Mouse (Mus musculus) liver, embryonic 15.5 days (tissue): Measurements from ENCODE around the gene Acss1. TPM values are rescaled to one million over a fixed set of nuclear protein-coding genes. Genes with fewer than 3 reads are reported as not detected.
A peak's percentile ranks its signal among the peaks of the same experiment; 100 is the strongest.

ENCODE experiments used
- ATAC-seq: fragments of 200-750 bp; cut with Nextera tagmentation; 2 replicates; pipeline ENCODE4 v1.8.0; 2017; ENCODE audit warnings: moderate number of reproducible peaks, mild to moderate bottlenecking, moderate library complexity; ENCODE audit not compliant: insufficient read depth
- H3K27ac ChIP-seq: fragments of 300-500 bp; sonication (generic); replicated peaks from 2 replicates; pipeline ENCODE4 v1.5.1; 2015; ENCODE audit warnings: mild to moderate bottlenecking, inconsistent platforms
- H3K27me3 ChIP-seq: fragments of 300-500 bp; sonication (generic); 2 replicates; pipeline ENCODE4 v1.6.1; 2015; ENCODE audit warnings: mild to moderate bottlenecking, inconsistent platforms
- H3K36me3 ChIP-seq: fragments of 300-500 bp; sonication (generic); replicated peaks from 2 replicates; pipeline ENCODE4 v1.6.1; 2015; ENCODE audit warnings: moderate library complexity, mild to moderate bottlenecking, inconsistent platforms
- H3K4me1 ChIP-seq: fragments of 300-500 bp; sonication (generic); replicated peaks from 2 replicates; pipeline ENCODE4 v1.6.1; 2015; ENCODE audit warnings: inconsistent platforms
- H3K4me2 ChIP-seq: fragments of 300-500 bp; sonication (generic); 2 replicates; pipeline ENCODE4 v1.6.1; 2015; ENCODE audit warnings: moderate library complexity, mild to moderate bottlenecking, inconsistent platforms
- H3K4me3 ChIP-seq: fragments of 300-500 bp; sonication (generic); replicated peaks from 2 replicates; pipeline ENCODE4 v1.5.1; 2015; ENCODE audit warnings: mild to moderate bottlenecking, inconsistent platforms
- H3K9ac ChIP-seq: fragments of 300-500 bp; sonication (generic); 2 replicates; pipeline ENCODE4 v1.6.1; 2015; ENCODE audit warnings: moderate library complexity, mild to moderate bottlenecking, inconsistent platforms
- H3K9me3 ChIP-seq: fragments of 300-500 bp; sonication (generic); replicated peaks from 2 replicates; pipeline ENCODE4 v1.6.1; 2016; ENCODE audit warnings: inconsistent platforms
- WGBS: fragments of 180-500 bp; shearing (Covaris S2); methylation state at CpG from one replicate; pipeline ENCODE4 v1.1.7; 2015; ENCODE audit warnings: mixed read lengths; ENCODE audit not compliant: insufficient replicate concordance; 5-methylcytosine and 5-hydroxymethylcytosine counted together
- polyA plus RNA-seq: library from polyadenylated mRNA; unstranded; fragments of >200 nt; fragmentation: Nextera tagmentation; extraction: Ambion mirVana; gene quantifications from 2 replicates; pipeline ENCODE4 v1.2.1, GENCODE M21; 2015

The Acss1 gene
- polyA plus RNA-seq, 1 experiment from 2014 or later, result 45.3 TPM

- ATAC-seq, result no peak
- 0 out of 2 replicates have a peak, but pooled peaks cover 4% of the 10 kb centered on the region for H3K4me1 ChIP-seq
Measured at GRCm38 (mm10) chr2:150681581-150681980, 13.3 kb upstream of the Acss1 start.

GRCm38 (mm10) chr2:150678392-150678791, 10.1 kb upstream of the Acss1 start:
- no peaks in the 10 kb centered on the region for H3K9me3 ChIP-seq
- H3K4me3 ChIP-seq, result no peak overlapping the region
- H3K27me3 ChIP-seq, result no peaks in the 10 kb centered on the region
- H3K27ac ChIP-seq, result no peak overlapping the region
- H3K4me1 ChIP-seq, result peaks cover 11% of the 10 kb centered on the region
- H3K9ac ChIP-seq, result no peak overlapping the region
- H3K4me2 ChIP-seq, result no peak overlapping the region
- no peaks in the 10 kb centered on the region for H3K36me3 ChIP-seq
- ATAC-seq, result no peak
- 2% methylated on average over 3 of the region's 3 CpGs for WGBS

More at GRCm38 (mm10) chr2:150681581-150681980, 13.3 kb upstream of the Acss1 start:
- no peaks in the 10 kb centered on the region for H3K36me3 ChIP-seq
- no peak overlapping the region for H3K4me3 ChIP-seq
- H3K9ac ChIP-seq, result no peak overlapping the region
- H3K4me2 ChIP-seq, result no peak overlapping the region
- no peaks in the 10 kb centered on the region for H3K9me3 ChIP-seq
- peaks cover 19% of the 10 kb centered on the region for H3K27me3 ChIP-seq
- H3K27ac ChIP-seq, result no peak overlapping the region
- WGBS, result 32% methylated on average over 4 of the region's 4 CpGs

GRCm38 (mm10) chr2:150675525-150675924, 7.2 kb upstream of the Acss1 start:
- Histone ChIP-seq H3K27ac (no peak overlapping the region), H3K4me1 (peaks cover 22% of the 10 kb centered on the region), H3K4me3 (no peak overlapping the region), H3K27me3 (no peaks in the 10 kb centered on the region), H3K9me3 (no peaks in the 10 kb centered on the region), H3K36me3 (no peaks in the 10 kb centered on the region), H3K4me2 (no peak overlapping the region), H3K9ac (no peak overlapping the region)
- 10% methylated on average over 1 of the region's 1 CpGs for WGBS
- no peak for ATAC-seq

GRCm38 (mm10) chr2:150674900-150675299, 6.6 kb upstream of the Acss1 start:
- Histone ChIP-seq H3K36me3 (no peaks in the 10 kb centered on the region), H3K9ac (no peak overlapping the region), H3K4me3 (no peak overlapping the region), H3K27ac (no peak overlapping the region), H3K4me1 (peaks cover 27% of the 10 kb centered on the region), H3K27me3 (no peaks in the 10 kb centered on the region), H3K9me3 (no peaks in the 10 kb centered on the region), H3K4me2 (no peak overlapping the region)
- WGBS, result 1% methylated on average over 2 of the region's 2 CpGs
- peak; percentile 41; the same call in 1 of the 2 replicates for ATAC-seq

GRCm38 (mm10) chr2:150673929-150674328, 5.6 kb upstream of the Acss1 start:
- WGBS, result 32% methylated on average over 11 of the region's 11 CpGs
- no peaks in the 10 kb centered on the region for H3K36me3 ChIP-seq
- H3K4me2 ChIP-seq, result peak overlapping the region; percentile 16; the same call in 1 of the 2 replicates
- H3K4me1 ChIP-seq, result peaks cover 37% of the 10 kb centered on the region
- no peak overlapping the region for H3K4me3 ChIP-seq
- H3K27me3 ChIP-seq, result no peaks in the 10 kb centered on the region
- H3K9ac ChIP-seq, result no peak overlapping the region
- peak; percentile 40 for ATAC-seq
- no peaks in the 10 kb centered on the region for H3K9me3 ChIP-seq
- peak overlapping the region; percentile 29 for H3K27ac ChIP-seq

- Histone ChIP-seq H3K27ac (0 out of 2 replicates have a peak overlapping the region, but pooled peaks have one; percentile 11), H3K4me2 (no peak overlapping the region), H3K9me3 (no peaks in the 10 kb centered on the region), H3K27me3 (no peaks in the 10 kb centered on the region), H3K4me1 (peaks cover 52% of the 10 kb centered on the region), H3K9ac (no peak overlapping the region), H3K4me3 (no peak overlapping the region), H3K36me3 (no peaks in the 10 kb centered on the region)
- no peak for ATAC-seq
- WGBS, result 57% methylated on average over 8 of the region's 8 CpGs
Measured at GRCm38 (mm10) chr2:150671609-150672290, 3.5 kb upstream of the Acss1 start.

GRCm38 (mm10) chr2:150670926-150671325, 2.6 kb upstream of the Acss1 start:
- no peak overlapping the region for H3K4me3 ChIP-seq
- no peak overlapping the region for H3K9ac ChIP-seq
- peaks cover 59% of the 10 kb centered on the region for H3K4me1 ChIP-seq
- WGBS, result 74% methylated on average over 1 of the region's 1 CpGs
- H3K36me3 ChIP-seq, result no peaks in the 10 kb centered on the region
- no peaks in the 10 kb centered on the region for H3K9me3 ChIP-seq
- no peak overlapping the region for H3K27ac ChIP-seq
- H3K27me3 ChIP-seq, result no peaks in the 10 kb centered on the region
- ATAC-seq, result no peak
- H3K4me2 ChIP-seq, result no peak overlapping the region

- no peak overlapping the region for H3K9ac ChIP-seq
- H3K4me1 ChIP-seq, result peaks cover 69% of the 10 kb centered on the region
- no peaks in the 10 kb centered on the region for H3K9me3 ChIP-seq
- H3K27ac ChIP-seq, result peak overlapping the region; percentile 95; the same call in 1 of the 2 replicates
- no peak overlapping the region for H3K4me2 ChIP-seq
- no peaks in the 10 kb centered on the region for H3K36me3 ChIP-seq
- WGBS, result 41% methylated on average over 2 of the region's 2 CpGs
- no peaks in the 10 kb centered on the region for H3K27me3 ChIP-seq
- no peak for ATAC-seq
- no peak overlapping the region for H3K4me3 ChIP-seq
Measured at GRCm38 (mm10) chr2:150669454-150670045, 1.2 kb upstream of the Acss1 start.

- 60% methylated on average over 5 of the region's 5 CpGs for WGBS
- H3K27me3 ChIP-seq, result no peaks in the 10 kb centered on the region
- no peaks in the 10 kb centered on the region for H3K36me3 ChIP-seq
- no peaks in the 10 kb centered on the region for H3K9me3 ChIP-seq
- no peak overlapping the region for H3K4me3 ChIP-seq
- peak overlapping the region; percentile 96 for H3K4me2 ChIP-seq
- H3K9ac ChIP-seq, result no peak overlapping the region
- H3K4me1 ChIP-seq, result peaks cover 72% of the 10 kb centered on the region
- ATAC-seq, result no peak
- H3K27ac ChIP-seq, result peak overlapping the region; percentile 95
Measured at GRCm38 (mm10) chr2:150668956-150669355, 656 bp upstream of the Acss1 start.

- Histone ChIP-seq H3K27me3 (no peaks in the 10 kb centered on the region), H3K4me3 (peak overlapping the region; percentile 82), H3K4me2 (peak overlapping the region; percentile 96), H3K4me1 (peaks cover 88% of the 10 kb centered on the region), H3K27ac (peak overlapping the region; percentile 95), H3K36me3 (no peaks in the 10 kb centered on the region), H3K9ac (peak overlapping the region; percentile 84), H3K9me3 (no peaks in the 10 kb centered on the region)
- peak; percentile 30 for ATAC-seq
- under 1% methylated on average over 17 of the region's 17 CpGs for WGBS
Measured at GRCm38 (mm10) chr2:150667065-150667819, 1.1 kb downstream of the Acss1 start.

- peak overlapping the region; percentile 82 for H3K4me3 ChIP-seq
- H3K9me3 ChIP-seq, result no peaks in the 10 kb centered on the region
- no peak for ATAC-seq
- H3K27ac ChIP-seq, result peak overlapping the region; percentile 95
- H3K4me1 ChIP-seq, result peaks cover 90% of the 10 kb centered on the region
- peak overlapping the region; percentile 96 for H3K4me2 ChIP-seq
- no peaks in the 10 kb centered on the region for H3K36me3 ChIP-seq
- H3K27me3 ChIP-seq, result no peaks in the 10 kb centered on the region
- peak overlapping the region; percentile 84 for H3K9ac ChIP-seq
- WGBS, result 26% methylated on average over 7 of the region's 7 CpGs
Measured at GRCm38 (mm10) chr2:150666723-150667064, 1.6 kb downstream of the Acss1 start.
